Mouse (Mus musculus) ES-E14 (cell line): ENCODE results near the gene Col23a1.

Source experiments
- CHD2 ChIP-seq: IDR thresholded peaks from 2 replicates; pipeline ENCODE4 v1.6.1; 2014; ENCODE audit warnings: mild to moderate bottlenecking, low read depth, low read length, inconsistent platforms
- HCFC1 ChIP-seq: IDR thresholded peaks from 2 replicates; pipeline ENCODE4 v1.6.1; 2012; ENCODE audit warnings: low read length, inconsistent platforms, borderline replicate concordance; ENCODE audit not compliant: insufficient read depth

DNA sequence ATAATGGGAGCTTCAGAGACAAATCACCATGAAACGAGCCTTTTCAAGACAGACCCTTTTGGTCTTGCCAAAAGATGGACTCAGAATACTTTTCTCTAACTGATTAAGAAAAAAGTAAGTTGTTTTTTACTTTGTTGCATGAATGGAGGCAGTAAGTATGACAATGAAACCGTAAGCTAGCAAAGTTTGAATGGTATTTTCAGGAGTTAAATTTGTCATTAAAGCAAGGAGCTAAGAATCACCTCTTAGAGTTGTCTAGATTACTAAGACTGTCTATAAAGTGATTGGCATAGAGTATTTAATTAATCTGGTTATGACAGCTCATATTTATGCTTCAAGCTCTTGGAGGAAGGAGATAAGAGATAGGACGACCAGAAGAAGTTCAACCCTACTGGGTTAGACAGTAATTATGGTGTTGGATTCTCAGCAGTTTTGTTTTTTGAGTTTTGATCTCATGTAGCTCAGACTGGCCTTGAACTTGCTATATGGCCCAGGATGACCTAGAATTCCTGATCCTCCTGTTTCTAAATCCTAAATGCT, 28.0 kb upstream of the Col23a1 start, which contains the start of gene Clk4:
- no peak for TF ChIP-seq HCFC1
- no peak for TF ChIP-seq CHD2
